Mouse (Mus musculus): ENCODE measurements around the gene Mad2l2.
"Not testable (repeated sequence)": the region's sequence is repeated elsewhere in the genome, so short reads cannot be mapped to it uniquely, and the experiment has no call there.

The Mad2l2 gene

DNA sequence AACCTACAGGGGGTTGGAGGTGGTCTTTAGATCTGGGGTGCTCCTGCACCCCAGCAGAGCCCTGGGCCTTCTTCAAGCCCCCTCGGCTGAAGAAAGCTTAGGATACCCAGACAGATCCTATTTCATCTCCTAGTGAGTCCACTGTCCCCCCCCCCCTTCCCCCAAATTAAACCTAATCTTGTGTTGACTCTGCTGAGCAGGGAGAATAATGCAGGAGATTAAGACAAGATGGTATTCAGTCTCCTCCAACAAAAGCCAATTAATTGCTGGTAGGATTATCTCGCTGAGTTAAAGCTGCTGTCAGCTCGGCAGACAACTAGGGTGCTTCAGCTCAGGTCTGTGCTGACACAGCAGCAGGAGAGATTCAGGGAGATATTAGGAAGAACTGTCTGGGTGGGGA lies 41.1 kb downstream of the Mad2l2 start:
- no peak for DNase-seq (ENCODE audit: low spot score)

DNA sequence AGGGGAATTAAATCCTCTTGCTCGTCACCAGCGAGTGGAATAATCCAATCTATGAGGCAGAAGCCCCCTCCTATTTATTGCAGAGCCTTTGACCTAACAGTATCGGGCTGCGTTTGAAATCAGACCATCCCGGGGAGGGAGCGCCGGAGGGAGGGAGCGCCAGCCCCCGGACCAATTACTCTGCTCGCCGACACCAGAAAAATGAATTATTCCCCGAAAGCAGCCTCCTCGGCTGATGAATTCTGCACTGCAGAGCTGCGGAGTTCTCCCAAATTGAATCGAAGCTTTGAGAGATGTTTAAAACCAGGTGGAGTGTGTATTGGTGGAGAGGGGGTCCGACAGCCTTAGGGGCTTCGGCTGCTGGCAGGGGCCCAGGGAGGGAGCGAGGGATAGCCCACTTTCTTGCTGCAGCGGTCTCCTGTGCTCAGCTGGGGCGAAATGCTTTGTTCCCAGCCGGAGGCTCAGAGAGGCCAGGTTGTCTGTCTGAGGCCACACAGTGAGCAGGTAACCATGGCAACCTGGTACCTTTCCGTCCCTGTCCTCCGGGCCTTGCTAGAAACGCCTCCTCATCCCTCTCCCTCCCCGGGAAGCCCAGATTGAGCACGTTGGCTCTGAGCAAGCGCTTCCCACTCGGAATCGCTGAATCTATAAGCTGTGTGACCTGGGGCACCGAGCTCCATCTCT lies 43.8 kb downstream of the Mad2l2 start:
- no peak for DNase-seq (ENCODE audit: low spot score)

- DNase-seq (ENCODE audit: low spot score), result no peak
These were observed 44.3 kb downstream of the Mad2l2 start for GRCm38 (mm10) chr4:148174495-148174862.

- DNase-seq (ENCODE audit: low spot score), result not testable (repeated sequence)
These were observed 46.4 kb downstream of the Mad2l2 start for GRCm38 (mm10) chr4:148176603-148177002.

DNA sequence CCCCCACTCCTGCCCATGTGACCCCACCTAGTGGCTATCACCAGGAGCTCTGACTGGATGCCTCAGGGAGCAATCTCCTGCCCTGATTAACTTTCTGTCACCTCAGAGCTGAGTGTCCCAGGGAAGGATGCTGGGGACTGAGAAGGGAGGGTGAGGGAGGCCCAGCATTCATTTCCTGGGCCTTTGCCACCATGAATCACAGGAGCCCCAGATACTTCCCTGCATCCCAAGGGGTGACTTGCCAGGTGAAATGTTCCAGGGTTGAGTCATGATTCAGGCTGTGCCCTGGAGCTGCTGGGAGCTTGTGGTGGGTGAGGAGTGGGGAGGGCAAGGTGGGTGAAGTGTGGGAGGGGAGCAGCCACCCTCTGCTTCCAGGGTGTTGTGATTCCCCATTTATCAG lies 47.5 kb downstream of the Mad2l2 start:
- no peak for DNase-seq (ENCODE audit: low spot score)

DNA sequence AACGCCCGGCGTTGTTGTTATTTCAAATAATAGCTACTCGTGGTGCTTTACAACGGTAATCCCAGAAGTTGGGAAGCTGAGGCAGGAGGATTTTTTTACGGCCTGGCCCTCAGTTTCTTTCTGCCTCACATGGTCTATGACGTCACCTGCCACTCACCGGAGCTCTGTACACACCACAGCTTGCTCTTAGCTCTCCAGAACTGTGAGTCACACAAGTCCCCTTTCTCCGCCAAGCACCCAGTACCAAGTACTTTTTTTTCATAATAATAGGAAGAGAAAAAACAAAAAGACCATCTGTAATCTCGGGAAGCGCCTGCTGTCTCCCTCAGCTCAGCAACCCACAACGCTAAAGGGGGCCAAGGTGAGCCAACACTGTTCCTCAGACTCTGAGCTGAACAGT lies 51.3 kb downstream of the Mad2l2 start:
- DNase-seq (ENCODE audit: low spot score), result no peak

GRCm38 (mm10) chr4:148182363-148182762 lies 52.2 kb downstream of the Mad2l2 start:
- DNase-seq (ENCODE audit: low spot score), result no peak

GRCm38 (mm10) chr4:148184564-148184963 lies 54.4 kb downstream of the Mad2l2 start:
- DNase-seq (ENCODE audit: low spot score), result no peak

- no peak for DNase-seq (ENCODE audit: low spot score)
These were observed 55.6 kb downstream of the Mad2l2 start for GRCm38 (mm10) chr4:148185819-148186218.

DNA sequence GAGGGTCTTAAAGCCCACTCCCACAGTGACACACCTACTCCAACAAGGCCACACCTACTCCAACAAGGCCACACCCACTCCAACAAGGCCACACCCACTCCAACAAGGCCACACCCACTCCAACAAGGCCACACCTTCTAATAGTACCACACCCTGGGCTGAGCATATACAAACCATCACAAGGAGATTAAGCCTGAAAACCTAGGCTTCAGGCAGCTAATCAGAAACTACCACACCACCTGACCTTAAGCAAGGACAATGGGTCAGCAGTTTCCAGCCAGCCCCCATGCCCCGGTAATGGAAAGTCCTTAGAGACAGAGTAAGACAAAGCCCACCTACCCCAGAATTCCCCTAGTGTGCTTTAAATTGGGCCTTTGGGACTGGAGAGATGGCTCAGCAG lies 58.6 kb downstream of the Mad2l2 start:
- not testable (repeated sequence) for DNase-seq (ENCODE audit: low spot score)

GRCm38 (mm10) chr4:148192707-148193245 lies 62.6 kb downstream of the Mad2l2 start:
- DNase-seq (ENCODE audit: low spot score), result no peak

DNA sequence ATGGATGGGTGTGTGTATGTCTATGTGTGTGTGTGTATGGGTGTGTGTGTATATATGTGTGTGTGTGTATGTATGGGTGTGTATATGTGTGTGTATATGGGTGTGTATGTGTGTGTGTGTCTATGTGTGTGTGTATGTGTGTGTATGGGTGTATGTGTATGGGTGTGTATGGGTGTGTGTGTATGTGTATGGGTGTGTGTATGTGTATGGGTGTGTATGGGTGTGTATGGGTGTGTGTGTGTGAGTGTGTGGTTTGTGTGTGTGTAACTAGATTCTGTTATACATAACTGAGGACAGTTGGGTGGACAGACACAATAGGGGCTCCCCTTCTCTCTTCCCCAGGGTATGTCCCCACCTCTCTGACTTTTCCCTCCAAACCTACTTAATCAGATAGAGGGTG lies 64.2 kb downstream of the Mad2l2 start:
- no peak for DNase-seq (ENCODE audit: low spot score)

All from adipocyte (in vitro differentiated cells).